Mouse (Mus musculus) liver, adult (tissue): Measurements from ENCODE around the gene Hddc3.

Experiments used
- GATA4 ChIP-seq: IDR thresholded peaks from 2 replicates; pipeline ENCODE4 v1.6.1; 2014; ENCODE audit warnings: mild to moderate bottlenecking, low read length; ENCODE audit not compliant: insufficient replicate concordance

Hddc3 gene

DNA sequence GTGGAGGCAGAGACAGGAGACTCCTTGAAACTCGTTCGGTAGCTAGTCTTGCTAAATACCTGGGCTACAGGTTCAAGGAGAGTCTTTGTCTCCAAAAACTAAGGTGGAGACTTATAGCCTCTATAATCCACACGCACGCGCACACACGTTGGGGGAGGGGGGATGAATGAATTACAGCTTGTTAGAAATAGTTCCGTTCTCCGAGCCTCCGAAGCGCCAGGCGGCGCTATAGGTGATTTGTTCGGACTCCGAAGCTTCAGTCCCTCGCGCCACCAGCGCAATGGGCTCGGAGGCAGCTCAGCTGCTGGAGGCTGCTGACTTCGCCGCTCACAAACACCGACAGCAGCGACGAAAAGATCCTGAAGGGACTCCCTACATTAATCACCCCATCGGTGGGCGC lies at the start of gene Hddc3:
TSS of gene Hddc3 (plus strand) at position 247 of the 400 bp plus-strand sequence.
- TF ChIP-seq GATA4: no peak

DNA sequence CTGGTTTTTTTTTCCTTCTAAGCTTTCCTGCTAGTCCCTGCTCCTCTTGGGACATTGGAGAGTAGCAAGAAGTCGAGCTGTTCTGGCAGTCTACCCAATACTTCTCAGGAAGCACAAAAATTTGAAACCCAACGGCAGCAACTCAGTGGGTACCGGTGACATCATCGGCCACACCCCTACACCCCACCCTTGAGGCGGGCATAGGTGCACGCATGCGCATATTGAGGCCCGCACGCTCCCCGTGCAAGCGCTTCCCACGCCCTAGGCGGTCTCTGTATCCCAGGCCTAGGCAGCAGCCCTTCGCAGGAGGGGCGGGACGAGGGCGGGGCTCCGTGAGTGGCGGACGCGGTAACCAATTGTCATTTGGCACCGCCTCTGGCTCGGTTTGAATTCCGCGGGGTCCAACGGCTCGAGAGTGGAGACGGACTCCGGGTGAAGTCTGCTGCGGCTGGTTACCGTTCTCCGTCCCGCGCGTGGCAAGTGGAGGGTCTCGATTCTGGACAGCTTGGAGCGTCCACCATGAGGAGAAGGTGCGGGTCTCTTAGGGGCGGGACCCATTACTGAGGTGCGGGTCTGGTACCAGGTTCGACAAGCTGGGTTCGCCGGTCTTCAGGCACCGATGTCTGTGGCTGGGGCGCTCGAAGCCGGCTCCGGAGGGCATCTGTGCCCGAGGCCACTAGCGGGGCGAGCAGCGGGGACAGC lies 48.7 kb upstream of the Hddc3 start, which contains the start of gene Prc1:
TSS of gene Prc1 (plus strand) at position 389 of the 702 bp plus-strand sequence.
- TF ChIP-seq GATA4: no peak

- TF ChIP-seq GATA4: no peak
Observed at GRCm38 (mm10) chr7:80294764-80295648, 47.9 kb upstream of the Hddc3 start.

DNA sequence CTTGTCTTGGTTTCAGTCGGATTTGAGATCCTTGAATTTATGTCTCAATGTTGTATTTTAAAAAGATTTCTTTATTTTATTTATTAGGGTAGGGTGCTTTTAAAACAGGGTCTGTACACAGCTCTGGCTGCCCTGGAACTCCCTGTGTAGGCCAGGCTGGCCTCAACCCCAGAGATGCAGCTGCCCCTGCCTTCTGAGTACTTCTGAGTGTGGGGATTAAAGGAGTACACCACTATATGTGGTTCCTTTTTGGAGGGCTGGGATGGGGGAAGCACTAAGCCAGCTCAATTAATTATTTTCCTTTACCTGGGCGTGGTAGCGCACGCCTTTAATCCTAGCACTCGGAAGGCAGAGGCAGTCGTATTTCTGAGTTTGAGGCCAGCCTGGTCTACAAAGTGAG lies 46.4 kb upstream of the Hddc3 start:
- no peak for TF ChIP-seq GATA4

- no peak for TF ChIP-seq GATA4
Observed at GRCm38 (mm10) chr7:80297041-80297440, 45.9 kb upstream of the Hddc3 start.

DNA sequence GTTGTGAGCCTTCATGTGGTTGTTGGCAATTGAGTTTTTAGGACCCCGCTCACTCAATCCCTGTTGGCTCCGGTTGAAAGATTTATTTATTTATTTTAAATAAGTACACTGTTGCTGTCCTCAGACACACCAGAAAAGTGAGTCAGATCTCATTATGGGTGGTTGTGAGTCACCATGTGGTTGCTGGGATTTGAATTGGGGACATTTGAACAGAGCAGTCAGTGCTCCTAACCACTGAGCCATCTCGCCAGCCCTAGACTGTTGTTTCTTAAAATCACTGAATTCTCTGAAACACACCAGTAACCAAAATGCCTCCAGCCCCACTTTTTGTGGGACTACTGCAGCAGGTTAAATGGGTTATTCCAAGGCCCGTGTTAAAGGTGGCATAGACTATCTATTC lies 44.1 kb upstream of the Hddc3 start:
- no peak for TF ChIP-seq GATA4

DNA sequence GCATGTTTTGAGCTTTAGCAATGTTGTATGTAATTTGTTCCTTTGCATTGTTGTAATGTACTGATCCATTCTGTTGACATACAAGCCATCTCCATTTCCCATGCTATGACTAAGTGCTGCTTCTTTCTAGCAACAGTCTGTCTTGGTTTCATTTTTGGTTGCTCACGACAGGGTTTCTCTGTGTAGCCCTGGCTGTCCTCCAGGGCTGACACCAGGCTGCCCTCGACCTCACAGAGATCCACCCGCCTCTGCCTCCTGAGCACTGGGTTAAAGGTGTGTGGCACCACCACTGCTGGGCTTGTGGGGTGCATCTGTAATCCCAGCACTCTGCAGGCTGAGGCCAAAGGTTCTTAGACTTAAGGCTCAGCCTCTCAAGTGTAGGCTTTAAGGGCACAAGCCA lies 43.3 kb upstream of the Hddc3 start:
- no peak for TF ChIP-seq GATA4

- TF ChIP-seq GATA4: no peak
Observed at GRCm38 (mm10) chr7:80301522-80301921, 41.4 kb upstream of the Hddc3 start.

- TF ChIP-seq GATA4: no peak
Observed at GRCm38 (mm10) chr7:80307766-80308165, 35.1 kb upstream of the Hddc3 start.

DNA sequence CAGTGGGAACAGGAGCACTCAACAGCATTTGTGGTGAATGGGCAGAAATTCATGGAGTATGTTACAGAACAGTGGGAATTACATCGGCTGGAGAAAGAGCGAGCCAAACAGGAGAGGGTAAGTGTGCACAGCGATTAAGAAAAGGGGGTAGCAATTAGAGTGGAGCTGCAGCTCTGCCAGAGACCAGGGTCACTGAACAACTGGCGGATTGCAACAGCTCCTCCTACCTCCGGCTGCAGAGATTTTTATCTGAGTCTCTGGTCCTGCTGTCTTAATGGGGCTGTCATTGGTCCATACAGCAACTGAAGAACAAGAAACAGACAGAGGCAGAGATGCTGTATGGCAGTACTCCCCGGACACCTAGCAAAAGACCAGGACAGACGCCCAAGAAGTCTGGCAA lies 32.1 kb upstream of the Hddc3 start:
- TF ChIP-seq GATA4: no peak

- TF ChIP-seq GATA4: no peak
Observed at GRCm38 (mm10) chr7:80315733-80316132, 27.2 kb upstream of the Hddc3 start.

DNA sequence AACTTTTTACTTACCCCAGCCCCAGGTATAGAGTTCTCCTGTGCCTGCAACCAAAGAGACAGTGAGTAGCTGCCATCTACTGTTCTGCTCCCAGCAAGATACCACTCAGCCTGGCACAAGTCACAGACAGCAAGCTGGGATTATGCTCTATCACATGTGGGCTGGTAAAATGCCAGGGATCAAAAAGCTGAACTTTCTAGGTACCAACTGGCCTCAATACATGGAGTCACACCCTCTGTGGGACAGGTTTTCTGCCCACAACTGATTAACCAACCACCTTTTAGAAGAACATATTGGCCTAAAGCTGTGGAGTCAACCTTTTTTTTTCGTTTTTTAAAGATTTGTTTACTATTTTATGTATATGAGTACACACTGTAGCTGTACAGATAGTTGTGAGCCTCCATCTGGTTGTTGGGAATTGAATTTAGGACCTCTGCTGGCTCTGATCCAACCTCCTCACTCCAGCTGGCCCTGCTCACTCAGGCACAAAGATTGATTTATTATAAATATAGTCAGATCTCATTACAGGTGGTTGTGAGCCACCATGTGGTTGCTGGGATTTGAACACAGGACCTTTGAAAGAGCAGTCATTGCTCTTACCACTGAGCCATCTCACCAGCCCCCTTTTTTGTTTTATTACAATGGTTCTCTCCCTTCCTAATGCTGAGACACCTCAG lies 25.3 kb upstream of the Hddc3 start:
- TF ChIP-seq GATA4: no peak

GRCm38 (mm10) chr7:80318670-80319069 lies 24.2 kb upstream of the Hddc3 start:
- TF ChIP-seq GATA4: no peak

- TF ChIP-seq GATA4: no peak
Observed at GRCm38 (mm10) chr7:80319846-80320496, 22.9 kb upstream of the Hddc3 start.

GRCm38 (mm10) chr7:80323336-80323735 lies 19.6 kb upstream of the Hddc3 start:
- TF ChIP-seq GATA4: no peak
